Mouse (Mus musculus) embryonic facial prominence, embryonic 11.5 days (tissue): ENCODE data around the gene Plch1. TPM values are rescaled to one million over a fixed set of nuclear protein-coding genes. Genes with fewer than 3 reads are reported as not detected.

Source experiments
- ATAC-seq: fragments of 200-750 bp; cut with Nextera tagmentation; replicated peaks from 2 replicates; pipeline ENCODE4 v1.8.0; 2017; ENCODE audit warnings: low read depth; ENCODE audit not compliant: insufficient number of reproducible peaks, low FRiP score, low TSS enrichment
- DNase-seq: peaks from one replicate; pipeline ENCODE4 v3.0.0-alpha.2; 2015; ENCODE audit warnings: low spot score
- H3K27ac ChIP-seq: fragments of 300-500 bp; sonication (generic); replicated peaks from 2 replicates; pipeline ENCODE4 v1.5.1; 2014; ENCODE audit warnings: mild to moderate bottlenecking, low read depth, low read length, control low read depth
- H3K27me3 ChIP-seq: fragments of 300-500 bp; sonication (generic); 2 replicates; pipeline ENCODE4 v1.6.1; 2014; ENCODE audit warnings: mild to moderate bottlenecking, low read length, moderate library complexity, mixed read lengths; ENCODE audit not compliant: control insufficient read depth, insufficient read depth
- H3K36me3 ChIP-seq: fragments of 300-500 bp; sonication (generic); replicated peaks from 2 replicates; pipeline ENCODE4 v1.6.1; 2014; ENCODE audit warnings: low read depth, mild to moderate bottlenecking, low read length, moderate library complexity, mixed read lengths; ENCODE audit not compliant: control insufficient read depth, insufficient read depth
- H3K4me1 ChIP-seq: fragments of 300-500 bp; sonication (generic); 2 replicates; pipeline ENCODE4 v1.6.1; 2014; ENCODE audit warnings: low read length, mixed read lengths; ENCODE audit not compliant: control insufficient read depth, insufficient read depth
- H3K4me2 ChIP-seq: fragments of 300-500 bp; sonication (generic); 2 replicates; pipeline ENCODE4 v1.6.1; 2014; ENCODE audit warnings: low read depth, mild to moderate bottlenecking, control low read depth, low read length, moderate library complexity
- H3K4me3 ChIP-seq: fragments of 300-500 bp; sonication (generic); 2 replicates; pipeline ENCODE4 v1.5.1; 2014; ENCODE audit warnings: low read depth, low read length, control low read depth
- H3K9ac ChIP-seq: fragments of 300-500 bp; sonication (generic); replicated peaks from 2 replicates; pipeline ENCODE4 v1.6.1; 2014; ENCODE audit warnings: mild to moderate bottlenecking, control low read depth, low read length
- H3K9me3 ChIP-seq: fragments of 300-500 bp; sonication (generic); replicated peaks from 2 replicates; pipeline ENCODE4 v1.6.1; 2016; ENCODE audit warnings: mild to moderate bottlenecking, low read length, inconsistent platforms, mixed read lengths; ENCODE audit not compliant: control insufficient read depth
- WGBS: fragments of 180-500 bp; shearing (Covaris S2); extraction: QIAGEN DNeasy Blood & Tissue Kit; methylation state at CpG from one replicate; pipeline ENCODE4 v1.1.7; 2014; 5-methylcytosine and 5-hydroxymethylcytosine counted together
- polyA plus RNA-seq: library from polyadenylated mRNA; unstranded; fragments of >200 nt; fragmentation: Nextera tagmentation; extraction: Ambion mirVana; gene quantifications from 2 replicates; pipeline ENCODE4 v1.2.1, GENCODE M21; 2014

Plch1 gene
- polyA plus RNA-seq, 1 experiment from 2014 or later = 13.8 TPM

DNA sequence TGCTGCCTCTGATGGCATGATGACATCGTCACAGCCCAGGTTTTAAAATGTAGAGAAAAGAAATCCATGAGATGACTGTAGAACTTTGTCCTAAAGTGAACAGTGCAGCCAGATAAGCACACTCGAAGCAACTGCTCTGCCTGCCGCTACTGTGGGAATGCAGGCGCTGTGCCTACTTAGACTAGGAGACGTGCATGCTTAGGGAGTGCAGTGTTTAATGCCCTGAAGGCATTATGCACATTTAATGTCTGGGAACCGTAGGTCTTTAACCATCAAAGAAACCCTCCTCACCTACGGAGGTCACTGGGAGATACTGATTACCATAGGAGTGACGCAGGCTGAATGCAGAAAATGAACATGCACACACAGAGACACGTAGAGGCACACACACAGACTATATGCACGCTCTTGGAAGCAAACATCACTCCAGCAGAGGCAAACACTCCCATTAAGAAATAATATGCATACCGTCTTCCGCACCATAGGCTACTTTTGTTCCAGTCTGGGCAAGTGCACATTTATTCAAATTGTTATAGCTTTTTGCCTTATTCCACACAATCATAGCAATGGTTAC lies 48.1 kb downstream of the Plch1 start:
- Histone ChIP-seq H3K36me3 (no peaks in the 10 kb centered on the region), H3K9me3 (no peaks in the 10 kb centered on the region), H3K4me1 (no peaks in the 10 kb centered on the region), H3K9ac (no peak overlapping the region), H3K4me3 (no peak overlapping the region), H3K27ac (no peak overlapping the region), H3K27me3 (no peaks in the 10 kb centered on the region), H3K4me2 (no peak overlapping the region)
- DNase-seq (no peak), ATAC-seq (no peak)
- WGBS = 67% methylated on average over 12 of the region's 12 CpGs

DNA sequence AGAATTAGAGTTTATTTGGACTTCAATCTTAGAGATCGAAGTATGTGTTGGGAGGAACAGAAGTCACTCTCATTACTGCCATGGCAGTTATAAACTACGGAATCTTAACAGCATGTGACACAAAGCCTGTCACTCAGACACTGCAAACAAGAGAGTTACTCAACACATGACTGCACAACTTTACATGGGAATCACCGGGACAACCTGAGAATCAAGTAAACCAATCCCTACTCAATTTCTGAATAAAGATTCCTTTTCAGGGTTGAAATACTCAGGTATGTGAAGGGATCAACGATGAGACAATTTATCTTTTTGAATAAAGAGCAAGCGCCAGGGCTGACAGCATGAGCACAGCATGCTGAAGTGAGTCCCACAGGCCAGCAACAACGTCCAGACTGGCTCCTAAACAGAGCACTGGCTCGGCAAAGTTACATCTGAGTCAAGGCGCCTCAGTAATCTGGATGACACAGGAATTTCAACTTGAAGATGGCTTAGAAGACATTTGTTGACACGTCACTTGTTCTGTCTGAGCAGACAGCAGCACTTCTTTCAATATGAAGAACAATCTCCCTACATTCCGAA lies 49.4 kb downstream of the Plch1 start:
- no peaks in the 10 kb centered on the region for H3K9me3 ChIP-seq
- H3K27ac ChIP-seq = no peak overlapping the region
- ATAC-seq = no peak
- no peak overlapping the region for H3K4me2 ChIP-seq
- 56% methylated on average over 10 of the region's 10 CpGs for WGBS
- no peak overlapping the region for H3K9ac ChIP-seq
- H3K4me1 ChIP-seq = no peaks in the 10 kb centered on the region
- no peak for DNase-seq
- H3K36me3 ChIP-seq = no peaks in the 10 kb centered on the region
- no peaks in the 10 kb centered on the region for H3K27me3 ChIP-seq
- no peak overlapping the region for H3K4me3 ChIP-seq

DNA sequence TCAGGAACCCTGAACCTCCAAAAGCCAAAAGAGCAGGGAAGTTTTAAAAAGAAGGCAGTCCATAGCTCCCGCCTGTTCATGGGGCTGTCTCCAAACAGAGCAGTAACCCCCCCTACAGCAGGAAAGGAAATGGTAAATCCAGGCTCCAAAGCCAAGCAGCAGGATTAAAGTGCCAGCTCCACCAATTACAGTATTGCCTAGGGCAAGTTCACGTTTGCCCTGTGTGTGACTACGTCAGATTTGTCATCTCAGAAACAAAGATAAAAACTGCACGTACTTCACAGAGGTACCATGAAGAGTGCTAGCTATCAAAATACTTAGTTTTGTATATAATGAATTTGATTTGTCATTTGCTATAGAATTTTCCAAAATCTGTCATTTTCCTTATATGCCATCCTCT lies 55.1 kb downstream of the Plch1 start:
- H3K27ac ChIP-seq = no peak overlapping the region
- DNase-seq (no peak), ATAC-seq (no peak)
- H3K9ac ChIP-seq = no peak overlapping the region
- H3K4me3 ChIP-seq = no peak overlapping the region
- H3K36me3 ChIP-seq = no peaks in the 10 kb centered on the region
- WGBS = 47% methylated on average over 4 of the region's 4 CpGs
- H3K4me2 ChIP-seq = no peak overlapping the region
- H3K9me3 ChIP-seq = no peaks in the 10 kb centered on the region
- no peaks in the 10 kb centered on the region for H3K4me1 ChIP-seq
- no peaks in the 10 kb centered on the region for H3K27me3 ChIP-seq

GRCm38 (mm10) chr3:63842436-63842835 lies 56.8 kb downstream of the Plch1 start:
- ATAC-seq = no peak

GRCm38 (mm10) chr3:63837750-63838149 lies 61.5 kb downstream of the Plch1 start:
- ATAC-seq = no peak
- H3K27ac ChIP-seq = no peak overlapping the region
- no peak overlapping the region for H3K4me2 ChIP-seq

More at GRCm38 (mm10) chr3:63842436-63842835, 56.8 kb downstream of the Plch1 start:
- 66% methylated on average over 4 of the region's 4 CpGs for WGBS
- Histone ChIP-seq H3K36me3 (no peaks in the 10 kb centered on the region), H3K4me1 (no peaks in the 10 kb centered on the region), H3K27ac (no peak overlapping the region), H3K27me3 (no peaks in the 10 kb centered on the region), H3K4me2 (no peak overlapping the region), H3K4me3 (no peak overlapping the region), H3K9me3 (no peaks in the 10 kb centered on the region), H3K9ac (no peak overlapping the region)
- DNase-seq = no peak

DNA sequence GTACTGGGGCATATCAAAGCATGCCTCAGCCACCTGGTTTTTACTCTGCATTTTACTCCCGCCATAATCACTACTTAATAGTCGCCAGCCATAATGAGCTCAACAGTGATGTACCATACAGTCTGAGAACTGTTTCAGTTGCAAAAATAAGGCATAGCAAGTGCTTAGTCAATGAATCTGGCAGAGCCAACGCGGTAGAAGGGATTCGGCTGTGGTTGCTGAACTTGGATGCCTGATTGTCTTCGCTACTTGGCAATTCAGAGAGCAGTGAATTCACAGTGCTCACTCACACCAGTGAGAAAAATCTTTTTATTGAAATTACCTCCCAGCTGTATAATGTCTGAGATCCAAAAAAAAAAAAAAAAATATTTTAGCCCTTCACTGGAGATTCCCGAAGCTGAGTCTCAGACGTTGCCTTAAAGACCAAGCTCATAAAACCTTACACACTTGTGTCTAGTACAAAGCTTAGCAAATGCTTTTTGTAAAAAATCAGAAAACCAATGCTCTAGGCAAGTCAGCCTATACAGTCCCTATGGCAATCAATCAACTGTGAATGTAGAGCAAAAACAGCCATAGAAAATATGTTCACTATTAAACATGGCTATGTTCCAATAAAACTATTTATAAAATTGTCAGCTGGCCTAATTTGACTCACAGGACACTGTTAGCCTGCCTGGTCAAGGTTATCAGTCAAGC lies 62.2 kb downstream of the Plch1 start:
- Histone ChIP-seq H3K9me3 (no peaks in the 10 kb centered on the region), H3K27ac (no peak overlapping the region), H3K4me1 (no peaks in the 10 kb centered on the region), H3K9ac (no peak overlapping the region), H3K36me3 (no peaks in the 10 kb centered on the region), H3K4me2 (no peak overlapping the region), H3K27me3 (no peaks in the 10 kb centered on the region), H3K4me3 (no peak overlapping the region)
- DNase-seq (no peak), ATAC-seq (no peak)
- 89% methylated on average over 8 of the region's 8 CpGs for WGBS

More at GRCm38 (mm10) chr3:63837750-63838149, 61.5 kb downstream of the Plch1 start:
- Histone ChIP-seq H3K9ac (no peak overlapping the region), H3K4me1 (no peaks in the 10 kb centered on the region), H3K27me3 (no peaks in the 10 kb centered on the region), H3K4me3 (no peak overlapping the region), H3K36me3 (no peaks in the 10 kb centered on the region), H3K9me3 (no peaks in the 10 kb centered on the region)
- DNase-seq = no peak

DNA sequence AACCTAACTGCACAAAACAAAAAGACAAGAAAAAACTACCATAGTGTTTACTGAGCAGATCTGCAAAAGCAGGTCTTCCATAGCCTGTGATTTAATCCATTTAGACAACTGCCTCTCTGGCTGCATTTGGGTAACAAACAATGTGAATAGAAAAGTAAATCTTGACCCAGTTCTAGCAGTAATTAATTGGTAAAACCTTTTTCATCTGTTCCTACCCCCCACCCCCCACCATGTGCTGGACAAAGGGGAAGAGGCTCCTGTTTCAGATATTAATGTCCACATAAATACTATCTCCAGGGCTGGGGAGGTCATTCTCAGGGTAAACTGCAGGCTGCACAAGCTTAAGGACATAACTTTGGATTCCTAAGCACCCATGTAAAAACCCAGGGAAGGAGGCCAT lies 63.5 kb downstream of the Plch1 start:
- Histone ChIP-seq H3K9ac (no peak overlapping the region), H3K27me3 (no peaks in the 10 kb centered on the region), H3K4me3 (no peak overlapping the region), H3K9me3 (no peaks in the 10 kb centered on the region), H3K4me1 (no peaks in the 10 kb centered on the region), H3K27ac (no peak overlapping the region), H3K36me3 (no peaks in the 10 kb centered on the region), H3K4me2 (no peak overlapping the region)
- ATAC-seq = no peak
- no peak for DNase-seq

GRCm38 (mm10) chr3:63823874-63824400 lies 75.3 kb downstream of the Plch1 start:
- ATAC-seq (no peak), DNase-seq (no peak)
- Histone ChIP-seq H3K27ac (no peak overlapping the region), H3K4me2 (no peak overlapping the region), H3K4me3 (no peak overlapping the region), H3K9me3 (no peaks in the 10 kb centered on the region), H3K27me3 (no peaks in the 10 kb centered on the region), H3K9ac (no peak overlapping the region), H3K36me3 (no peaks in the 10 kb centered on the region), H3K4me1 (no peaks in the 10 kb centered on the region)
- 24% methylated on average over 1 of the region's 1 CpGs for WGBS
